Mouse (Mus musculus): Measurements from ENCODE around the gene Olfr871.

GRCm38 (mm10) chr9:20173957-20174356, 38.0 kb upstream of the Olfr871 start, which contains the start of gene Olfr870:
- TF ChIP-seq POLR2A (IDR thresholded peaks at IDR 0.05; ENCODE audit: borderline replicate concordance, insufficient read depth, low read length) (no peak), CTCF (IDR thresholded peaks at IDR 0.05; ENCODE audit: borderline replicate concordance, insufficient read depth, low read depth, low read length) (no peak)

Measured in cerebellum, adult 2 months (tissue).